Mouse (Mus musculus) kidney, adult 2 months (tissue): ENCODE measurements at regions not wholly inside any gene's neighbourhood (a gene's known extent, or its start where the extent isn't known, plus 50 kb on each side); places are given as distances from the start of the nearest gene placed in this dataset.

Source experiments
- CTCF ChIP-seq: fragments of 200-500 bp; conservative IDR thresholded peaks from 2 replicates; pipeline ENCODE4 v1.5.1; 2011; ENCODE audit warnings: low read depth, mild to moderate bottlenecking, control low read depth, low read length, moderate library complexity, mixed read lengths; ENCODE audit not compliant: insufficient read depth, insufficient read length
- POLR2A ChIP-seq: fragments of 200-500 bp; IDR thresholded peaks from one replicate; pipeline ENCODE4 v1.6.1; 2011; ENCODE audit warnings: low read depth, low read length, control low read depth

GRCm38 (mm10) chr12:25865063-25865462 is 550.0 kb downstream of the Rnf144a start:
- TF ChIP-seq CTCF (no peak), POLR2A (no peak)
